Mouse (Mus musculus): ENCODE measurements around the gene Zfp981. TPM values are rescaled to one million over a fixed set of nuclear protein-coding genes. Genes with fewer than 3 reads are reported as not detected.
"Not testable (repeated sequence)": the region's sequence is repeated elsewhere in the genome, so short reads cannot be mapped to it uniquely, and the experiment has no call there.

Gene Zfp981
- total RNA-seq (2021) (under 1 TPM; 0.59 to 0.95 TPM), polyA plus RNA-seq (2012; rRNA removed) (not detected in 2 replicates)
- long read RNA-seq, partial matches to known transcripts: 0 of 1 reads
- long read RNA-seq, other reads (novel, unspliced or antisense): 1 of 1 reads

DNA sequence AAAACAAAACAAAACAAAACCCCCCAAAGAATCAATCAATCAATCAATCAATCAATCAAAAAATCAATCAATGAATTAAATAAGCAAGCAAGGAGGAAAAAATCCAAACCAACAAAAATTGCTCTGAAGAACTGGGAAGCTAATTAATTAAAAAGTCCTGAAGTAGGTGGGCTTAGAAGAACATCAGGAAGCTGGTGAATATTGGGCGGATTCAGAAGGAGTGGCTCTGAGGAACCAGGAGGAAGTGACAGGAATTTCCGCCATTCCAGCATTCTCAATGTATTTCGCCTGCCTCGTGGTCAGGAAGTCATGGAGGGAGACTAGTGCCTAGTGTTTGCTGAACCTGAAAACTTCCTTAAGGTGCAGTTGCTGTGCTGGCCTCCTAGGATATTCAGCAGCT, at the start of gene Zfp981:
TSS of gene Zfp981 (plus strand) at position 301 of the 400 bp plus-strand sequence.
- not testable (repeated sequence) for DNase-seq

DNA sequence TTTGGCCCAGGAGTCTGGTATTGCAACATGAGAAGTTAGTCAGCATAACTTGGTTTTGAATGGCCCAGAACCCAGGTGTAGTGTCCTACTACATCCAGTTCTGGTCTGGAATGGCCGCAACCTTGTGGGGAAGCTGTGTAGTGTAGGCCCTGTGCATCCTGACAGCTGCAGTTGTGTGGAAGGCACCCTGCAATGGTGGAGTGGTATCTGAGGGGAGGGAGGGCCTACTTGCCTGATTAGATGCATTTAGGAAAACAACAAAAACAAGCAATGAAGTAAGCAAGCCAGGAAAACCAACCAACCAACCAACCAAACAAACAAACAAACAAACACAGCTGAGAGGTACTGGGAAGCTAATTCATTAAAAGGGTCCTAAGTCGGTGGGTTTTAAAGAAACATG, 49.3 kb upstream of the Zfp981 start:
- DNase-seq: not testable (repeated sequence)

DNA sequence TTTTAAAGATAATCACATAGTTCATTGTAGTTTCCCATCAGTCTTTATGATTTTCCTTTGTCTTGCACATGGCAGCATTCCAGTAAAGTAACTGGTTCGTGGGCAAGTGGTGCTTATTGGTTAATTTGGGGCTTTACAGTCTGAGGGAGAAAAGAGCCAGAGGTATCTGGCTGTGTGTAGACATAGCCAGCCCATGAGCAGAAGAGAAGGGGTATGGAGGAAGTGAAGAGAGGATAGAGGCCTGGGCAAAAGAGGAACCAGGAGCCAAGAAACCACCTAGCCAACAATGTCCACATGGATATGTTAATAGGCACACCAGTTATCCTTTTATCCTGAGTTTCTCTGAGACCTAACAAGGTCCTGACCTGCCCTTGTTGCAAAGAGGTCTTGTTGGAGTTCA, 47.7 kb upstream of the Zfp981 start:
- not testable (repeated sequence) for DNase-seq

DNA sequence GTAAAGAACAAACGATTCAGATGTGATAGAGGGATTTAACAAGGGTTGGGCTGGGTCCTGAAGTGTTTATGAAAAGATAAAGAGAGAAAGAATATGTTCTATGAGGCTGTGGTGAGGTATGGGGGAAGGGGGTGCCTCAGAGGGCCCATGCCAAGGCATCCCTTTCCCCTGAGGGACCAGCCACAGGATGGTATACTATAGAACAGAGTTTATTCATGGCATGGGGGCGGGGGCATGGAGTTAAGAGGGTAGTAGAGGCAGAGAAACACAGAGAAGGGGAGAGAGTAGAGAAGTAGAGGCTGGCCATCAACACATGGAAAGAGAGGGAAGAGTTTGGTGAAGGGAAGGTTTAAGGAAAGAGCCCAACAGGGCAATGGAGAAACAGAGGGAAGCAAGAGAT, 46.9 kb upstream of the Zfp981 start:
- DNase-seq: no peak

DNA sequence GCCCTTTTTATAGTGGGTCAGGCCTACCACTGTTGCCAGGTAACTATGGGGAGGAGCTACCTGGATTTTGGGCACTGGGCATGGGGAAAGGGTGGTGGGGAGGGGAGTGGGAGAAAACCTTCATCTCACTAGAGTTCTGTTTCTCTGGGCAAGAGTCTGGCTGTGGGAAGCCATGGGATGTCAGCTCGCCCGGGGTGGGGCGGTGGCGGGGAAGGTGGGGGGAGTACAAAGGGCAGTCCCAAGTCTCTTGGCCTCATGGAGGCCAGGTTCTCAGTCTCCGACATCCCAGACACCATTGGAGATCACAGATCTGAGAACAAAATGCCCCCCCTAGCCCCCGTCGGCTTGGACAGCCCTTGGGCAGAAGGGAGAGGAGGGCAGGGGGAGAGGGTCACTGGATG, 46.5 kb upstream of the Zfp981 start:
- DNase-seq: no peak

DNA sequence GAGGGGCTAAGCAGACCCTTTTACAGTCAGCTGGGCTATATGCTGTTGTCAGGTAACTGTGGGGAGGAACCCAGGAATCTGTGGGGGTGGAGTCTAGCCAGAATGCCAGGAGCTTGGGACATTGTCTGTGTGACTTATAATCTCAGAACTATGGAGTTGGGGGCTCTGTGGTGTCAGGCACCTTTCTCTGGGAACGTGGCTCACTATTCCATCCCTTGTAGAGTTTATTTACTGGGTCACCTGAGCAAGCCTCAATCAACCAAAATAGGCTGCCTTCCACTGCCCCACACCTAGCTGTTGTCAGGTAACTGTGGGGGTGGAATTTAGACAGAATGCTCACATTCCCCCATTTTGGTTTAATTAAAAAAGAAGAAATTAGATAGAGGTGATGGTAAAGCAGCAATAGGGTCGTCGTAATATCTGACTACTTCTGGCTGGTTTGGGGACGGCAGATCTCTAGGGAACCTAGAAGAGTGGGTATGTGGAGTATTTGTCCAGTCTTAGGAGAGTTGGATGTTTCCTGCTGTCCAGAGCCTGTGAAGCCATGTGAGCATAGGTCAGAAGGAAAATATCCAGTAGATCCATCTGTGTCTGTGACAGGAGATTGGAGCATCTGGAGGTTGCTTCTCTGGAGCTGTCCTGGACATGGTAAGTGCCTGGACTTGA, 45.6 kb upstream of the Zfp981 start:
- no peak for DNase-seq

DNA sequence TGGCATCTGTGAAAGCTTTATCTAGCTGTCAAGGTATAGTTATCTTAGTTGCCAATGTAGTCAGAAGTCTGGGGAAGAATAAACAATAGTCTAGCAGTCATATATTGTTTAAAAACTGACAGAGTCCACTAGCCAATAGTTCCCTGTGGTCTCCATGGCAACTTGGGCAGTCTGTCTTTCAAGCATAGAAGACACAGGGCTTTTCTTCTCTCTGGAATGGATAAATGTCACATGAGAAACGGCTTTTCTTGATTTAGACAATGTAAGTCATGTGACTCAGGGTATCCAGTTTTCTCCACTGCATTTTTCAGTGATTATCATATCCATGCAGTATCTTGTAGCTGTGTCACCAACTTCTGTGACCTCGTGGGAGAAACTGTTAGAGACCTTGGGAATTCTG, 44.7 kb upstream of the Zfp981 start:
- DNase-seq: no peak

DNA sequence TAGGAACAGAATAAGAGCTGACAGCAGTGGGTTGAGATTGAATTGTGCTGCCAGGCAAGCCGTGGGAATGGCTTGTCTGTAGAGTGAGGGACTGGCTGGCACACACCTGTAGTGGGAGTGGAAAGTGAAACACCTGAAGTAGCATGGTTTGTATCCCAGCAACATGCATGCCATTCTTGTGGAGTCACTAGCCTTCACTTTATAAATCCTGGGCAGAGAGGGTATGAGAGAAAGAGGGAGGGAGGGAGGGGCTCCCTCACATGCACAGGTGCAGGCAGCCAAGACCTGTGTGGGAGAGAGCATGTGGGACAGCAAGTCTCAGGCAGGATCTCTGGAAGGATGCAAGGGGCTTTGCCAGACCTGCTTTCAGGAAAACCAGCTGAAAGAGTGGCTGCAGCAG, 44.1 kb upstream of the Zfp981 start:
- DNase-seq: no peak

DNA sequence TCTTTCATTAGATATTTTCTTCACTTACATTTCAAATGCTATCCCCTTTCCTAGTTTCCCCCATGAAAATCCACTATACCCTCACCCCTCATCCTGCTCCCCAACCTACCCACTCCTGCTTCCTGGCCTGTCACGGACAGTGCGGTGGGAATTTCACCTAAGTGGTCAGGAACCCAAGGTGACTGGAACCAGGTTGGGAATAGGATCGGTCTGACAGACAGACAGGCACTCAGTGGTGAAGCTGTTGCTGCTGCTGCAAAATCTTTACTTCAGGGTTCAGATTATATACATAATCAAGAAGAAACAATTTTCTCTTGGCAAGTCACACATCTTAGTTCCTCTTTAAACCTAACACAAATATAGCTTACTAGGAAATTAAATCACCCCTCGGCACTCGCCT, 42.0 kb upstream of the Zfp981 start:
- not testable (repeated sequence) for DNase-seq

DNA sequence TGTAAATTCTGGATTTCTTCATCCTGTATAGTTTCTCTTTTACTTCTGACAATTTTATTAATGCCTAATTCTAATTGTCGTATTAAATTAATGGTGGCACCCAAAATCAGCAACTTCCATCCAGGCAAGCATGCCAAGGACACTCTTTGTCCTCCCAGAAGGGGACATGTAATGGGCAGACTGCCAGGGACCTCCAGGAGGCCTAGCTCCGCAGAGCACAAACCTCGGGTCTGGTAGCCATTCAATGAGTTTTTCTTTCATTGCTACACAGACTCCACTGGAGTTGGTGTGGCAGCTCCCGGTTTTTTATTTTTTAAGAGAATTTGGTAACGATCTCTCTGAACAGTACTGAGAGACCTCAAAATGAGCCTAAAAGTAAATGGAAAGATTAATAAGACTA, 41.1 kb upstream of the Zfp981 start:
- not testable (repeated sequence) for DNase-seq

DNA sequence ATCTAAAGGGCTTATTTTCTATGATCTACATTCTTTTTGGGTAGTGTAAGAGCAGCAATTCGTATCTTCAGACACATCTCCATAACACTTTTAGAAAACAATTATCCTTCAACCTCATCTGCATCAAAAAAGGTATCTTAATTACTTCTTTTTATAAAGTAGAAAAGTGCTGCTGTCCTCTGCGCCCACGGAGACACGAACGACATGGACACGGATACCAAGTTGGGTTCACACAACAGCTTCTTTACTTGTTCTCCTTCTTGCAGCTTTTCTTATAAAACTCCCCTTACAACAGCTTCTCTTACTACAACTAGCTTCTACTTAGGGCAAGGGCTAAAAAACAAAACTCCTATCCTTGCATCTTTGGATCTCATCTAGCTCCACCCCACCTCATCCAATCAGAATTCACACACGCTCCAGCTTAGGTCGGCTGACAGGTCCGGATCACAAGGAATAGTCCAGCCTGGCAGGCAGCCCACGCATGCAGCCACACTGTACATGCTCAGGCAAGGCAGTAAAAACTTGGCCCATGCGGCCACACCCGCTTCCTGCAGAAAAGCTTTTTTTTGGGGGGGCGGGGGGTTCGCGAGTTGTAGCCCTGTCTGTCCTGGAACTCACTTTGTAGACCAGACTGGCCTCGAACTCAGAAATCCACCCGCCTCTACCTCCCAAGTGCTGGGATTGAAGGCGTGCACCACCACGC, 38.0 kb upstream of the Zfp981 start:
- not testable (repeated sequence) for DNase-seq

DNA sequence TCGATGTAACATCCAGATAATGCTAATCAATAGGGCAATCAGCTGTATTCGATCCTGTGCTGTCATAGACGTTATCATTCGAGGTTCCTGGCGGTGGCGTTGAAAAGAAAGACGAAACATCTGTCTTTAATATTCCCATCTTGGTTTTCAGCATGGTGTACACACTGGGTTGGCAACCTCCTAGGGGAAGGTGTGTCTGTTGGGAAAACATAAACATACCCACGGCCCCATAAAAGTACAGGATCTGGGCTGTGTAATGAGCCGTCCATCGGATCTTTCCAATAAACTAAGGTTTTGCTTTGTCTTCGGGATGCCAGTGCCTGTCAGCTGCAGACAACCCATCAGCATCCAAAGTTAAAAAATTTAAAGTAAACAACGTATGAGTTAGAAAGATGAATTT, 31.8 kb upstream of the Zfp981 start:
- DNase-seq: not testable (repeated sequence)

DNA sequence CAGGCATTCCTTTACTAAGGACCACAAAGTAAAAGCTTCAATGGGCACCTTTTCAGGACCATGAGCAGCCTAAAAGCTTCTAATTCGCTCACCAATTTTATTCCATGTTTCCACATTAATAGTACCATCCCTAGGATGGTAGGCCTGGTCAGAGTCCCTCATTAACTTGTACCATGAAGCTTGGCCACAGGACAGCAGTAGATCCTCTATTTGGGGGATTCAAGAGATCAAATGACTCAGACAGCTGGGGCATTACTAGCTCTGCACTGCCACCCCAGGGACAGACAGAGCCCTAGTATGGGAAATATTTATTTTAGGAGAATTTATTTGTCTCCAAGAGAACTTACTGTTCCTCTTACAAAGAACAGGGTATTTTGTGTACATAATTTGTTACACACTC, 27.6 kb upstream of the Zfp981 start:
- not testable (repeated sequence) for DNase-seq

DNA sequence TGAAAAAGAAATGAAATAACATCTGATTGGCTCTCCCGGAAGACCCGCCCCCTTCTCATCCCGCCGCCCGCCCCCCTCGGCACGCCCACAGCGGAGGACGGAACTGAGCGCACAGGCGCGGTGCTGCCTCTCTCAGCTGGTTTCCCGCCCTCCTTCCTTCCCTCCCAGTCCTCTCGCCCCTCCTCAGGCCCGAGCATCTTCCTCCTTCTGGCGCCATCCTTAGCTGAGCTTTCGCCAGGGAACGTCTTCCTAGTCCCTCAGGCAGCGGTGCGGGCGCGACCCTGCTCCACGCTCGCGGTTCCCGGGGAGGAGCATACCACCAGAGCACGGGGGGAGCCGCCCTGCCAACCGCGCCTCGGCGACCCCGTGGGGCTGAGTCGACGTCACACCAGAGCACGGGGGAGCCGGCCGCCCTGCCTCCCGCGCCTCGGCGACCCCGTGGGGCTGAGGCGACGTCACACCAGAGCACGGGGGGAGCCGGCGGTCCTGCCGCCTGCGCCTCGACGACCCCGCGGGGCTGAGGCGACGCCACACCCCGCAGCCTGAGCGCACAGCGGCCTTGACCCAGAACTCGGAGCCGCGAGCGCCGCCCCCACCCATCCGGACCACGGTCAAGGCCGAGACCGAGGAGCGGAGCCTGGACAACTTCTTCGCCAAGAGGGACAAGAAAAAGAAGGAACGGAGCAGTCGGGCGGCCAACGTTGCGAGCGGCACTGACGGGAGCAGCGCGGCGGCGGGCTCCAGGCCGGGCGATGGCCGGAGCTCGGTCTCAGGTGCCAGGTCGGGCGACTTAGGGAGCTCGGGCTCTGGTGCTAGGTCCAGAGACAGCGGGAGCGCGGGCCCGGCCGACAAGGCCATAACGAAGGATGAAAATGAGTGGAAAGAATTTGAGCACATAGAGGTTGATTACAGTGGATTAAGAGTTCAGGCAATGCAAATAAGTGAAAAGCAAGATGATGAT, 26.8 kb upstream of the Zfp981 start:
- not testable (repeated sequence) for DNase-seq

DNA sequence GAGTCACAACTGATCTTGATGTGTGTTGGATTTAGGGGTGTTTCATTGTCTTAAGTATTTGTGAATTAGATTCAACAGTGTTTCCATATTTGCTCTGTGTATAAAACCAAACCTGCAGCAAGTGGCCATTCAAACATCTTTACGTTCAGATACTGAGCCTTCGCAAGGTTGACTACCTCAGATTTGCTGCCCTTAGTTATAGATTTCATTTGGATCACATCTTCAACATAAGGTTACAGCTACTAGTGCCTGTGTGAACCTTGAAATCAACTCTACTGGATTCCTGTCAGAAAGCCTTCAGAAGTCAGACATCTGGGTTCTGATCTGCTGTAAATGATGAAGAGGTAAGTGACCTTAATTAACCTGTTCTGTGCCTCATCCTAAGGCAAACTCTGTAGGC, 25.6 kb upstream of the Zfp981 start:
- not testable (repeated sequence) for DNase-seq

DNA sequence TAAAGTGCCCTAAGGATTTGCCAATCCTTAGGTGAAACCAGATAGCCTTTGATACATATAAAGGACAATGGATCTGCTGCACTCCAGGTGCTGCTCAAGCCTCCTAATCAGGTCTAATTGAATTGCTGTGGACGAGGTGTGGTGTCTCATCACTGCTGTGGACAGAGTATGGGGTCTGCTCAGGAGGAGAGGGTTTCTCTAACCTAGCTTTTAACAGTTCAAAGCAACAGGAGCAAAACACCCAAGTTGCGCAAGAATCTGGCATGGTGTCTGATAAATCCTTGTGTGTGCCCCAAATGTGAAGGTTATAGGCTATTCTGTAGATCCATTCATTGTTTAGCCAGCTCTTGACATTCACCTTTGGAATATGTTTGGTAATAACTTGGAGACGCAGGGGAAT, 24.9 kb upstream of the Zfp981 start:
- not testable (repeated sequence) for DNase-seq

DNA sequence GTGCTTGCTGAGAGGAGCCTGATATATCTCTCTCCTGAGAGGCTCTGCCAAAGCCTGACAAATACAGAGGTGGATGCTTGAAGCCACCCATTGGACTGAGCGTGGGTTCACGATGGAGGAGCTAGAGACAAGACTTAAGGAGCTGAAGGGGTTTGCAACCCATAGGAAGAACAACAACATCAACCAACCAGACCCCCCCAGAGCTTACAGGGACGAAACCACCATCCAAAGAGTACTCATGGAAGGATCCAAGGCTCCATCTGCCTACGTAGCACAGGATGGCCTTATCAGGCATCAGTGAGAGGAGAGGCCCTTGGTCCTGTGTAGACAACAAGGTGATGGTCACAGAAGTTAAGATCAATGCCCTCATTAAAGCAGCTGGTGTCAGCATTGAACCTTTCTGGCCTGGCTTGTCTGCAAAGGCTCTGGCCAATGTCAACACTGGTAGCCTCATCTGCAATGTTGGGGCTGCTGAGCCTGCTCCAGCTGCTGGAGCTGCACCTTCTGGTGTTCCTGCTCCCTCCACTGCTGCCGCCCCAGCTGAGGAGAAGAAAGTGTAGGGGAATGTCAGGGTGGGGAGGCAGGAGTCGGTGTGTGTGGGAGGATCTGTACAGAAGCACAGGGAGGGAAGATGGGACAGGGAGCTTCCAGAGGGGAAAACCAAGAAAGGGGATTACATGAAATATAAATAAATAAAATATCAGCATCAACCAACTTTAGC, 21.3 kb upstream of the Zfp981 start:
- not testable (repeated sequence) for DNase-seq

DNA sequence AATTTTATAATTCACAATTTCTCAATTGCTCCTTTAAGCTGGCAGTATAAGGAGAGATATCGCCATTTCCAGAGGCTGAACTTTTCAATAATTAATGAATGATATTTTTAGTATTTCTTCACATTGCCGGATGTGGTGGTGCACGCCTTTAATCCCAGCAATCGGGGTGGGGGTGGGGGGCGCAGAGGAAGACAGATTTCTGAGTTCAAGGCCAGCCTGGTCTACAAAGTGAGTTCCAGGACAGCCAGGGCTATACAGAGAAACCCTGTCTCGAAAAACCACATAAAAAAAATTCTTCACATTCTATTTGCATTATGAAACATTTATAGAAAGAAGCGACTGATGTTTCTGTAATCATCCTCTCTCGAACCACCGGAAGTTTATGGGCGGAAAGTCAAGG, 19.3 kb upstream of the Zfp981 start:
- not testable (repeated sequence) for DNase-seq

DNA sequence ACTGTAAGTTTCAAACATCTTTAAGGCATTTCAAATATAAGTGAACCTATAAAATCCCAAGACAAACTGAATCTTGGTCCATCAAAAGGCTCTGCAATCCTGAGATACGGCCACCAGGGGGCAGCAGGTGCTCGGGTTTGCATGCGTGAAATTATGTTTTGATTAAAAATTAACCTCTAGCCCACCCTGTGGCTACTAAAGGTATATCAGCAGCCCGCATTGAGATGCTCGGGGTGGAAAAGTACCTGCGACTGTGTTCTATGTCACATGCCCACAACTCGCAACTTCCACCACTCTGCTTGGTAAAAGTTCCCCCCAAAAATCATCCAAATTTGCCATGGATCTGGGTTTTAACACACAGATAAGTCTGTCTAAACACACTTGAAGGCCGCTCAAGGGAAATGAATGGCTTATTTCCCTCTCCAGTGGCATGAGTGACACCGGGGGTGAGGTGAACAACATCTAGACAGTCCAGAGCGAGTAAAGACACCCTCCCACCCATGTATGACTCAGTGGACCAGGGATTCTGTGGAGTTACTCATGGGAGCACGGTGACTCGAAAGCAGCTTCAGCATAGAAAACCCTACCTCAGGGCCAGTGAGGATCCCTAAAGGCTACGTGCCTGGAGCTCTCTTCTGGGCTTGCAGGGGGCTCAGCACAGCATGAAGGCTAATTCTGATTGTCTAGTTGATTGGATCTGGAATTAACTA, 18.1 kb upstream of the Zfp981 start:
- not testable (repeated sequence) for DNase-seq

DNA sequence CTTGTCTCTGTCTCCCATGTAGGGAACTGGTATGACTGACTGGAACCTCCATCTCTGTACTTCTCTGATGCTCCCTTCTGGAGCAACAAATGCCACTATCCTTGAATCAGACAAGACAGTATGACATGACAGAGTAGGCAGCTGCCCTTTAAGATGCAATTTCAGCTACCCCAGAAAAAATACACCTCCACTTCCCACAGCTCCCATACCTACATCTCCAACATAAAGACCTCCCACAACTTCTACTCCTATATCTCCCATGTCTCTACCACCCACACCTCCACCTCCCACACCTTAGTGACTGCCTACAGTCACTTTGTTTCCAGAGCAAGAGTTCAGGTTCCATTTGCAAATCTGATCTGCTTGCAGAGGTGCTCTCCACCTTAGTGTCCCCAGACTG, 17.2 kb upstream of the Zfp981 start:
- DNase-seq: not testable (repeated sequence)
